Mouse (Mus musculus): ENCODE results near the gene Arhgef15. TPM values are rescaled to one million over a fixed set of nuclear protein-coding genes. Genes with fewer than 3 reads are reported as not detected.

The Arhgef15 gene
- polyA plus RNA-seq, 1 experiment: 0.25 TPM

DNA sequence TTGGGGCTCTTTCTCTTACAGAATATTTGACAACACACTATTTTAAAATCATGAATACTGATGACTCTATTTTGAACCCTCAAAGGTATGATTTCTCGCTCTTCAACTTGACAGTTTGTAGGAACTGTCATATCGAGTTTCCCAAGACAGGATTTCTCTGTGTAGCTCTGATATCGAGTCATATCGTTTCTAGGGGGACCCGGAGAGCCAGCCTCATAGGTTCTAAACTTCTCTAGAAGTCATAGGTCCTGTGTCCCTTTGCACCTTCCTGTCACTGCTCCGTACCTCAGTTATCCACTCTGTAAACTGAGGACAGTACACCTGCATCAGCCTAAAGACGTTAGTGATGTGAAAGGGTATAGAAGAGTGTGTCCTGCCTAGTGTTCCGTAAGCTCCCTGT lies 57.5 kb downstream of the Arhgef15 start:
- Histone ChIP-seq H3ac (ENCODE audit: control insufficient read depth, insufficient read length, low read depth) (no peak overlapping the region), H3K36me3 (ENCODE audit: control insufficient read depth, insufficient read depth) (peaks cover 24% of the 10 kb centered on the region), H3K27me3 (ENCODE audit: control insufficient read depth, insufficient read depth, insufficient read length) (no peaks in the 10 kb centered on the region), H3K79me3 (ENCODE audit: low read depth) (peaks cover 15% of the 10 kb centered on the region), H3K4me3 (ENCODE audit: insufficient read depth, poor library complexity, severe bottlenecking) (no peak overlapping the region), H3K79me2 (ENCODE audit: control insufficient read depth, insufficient read depth) (peaks cover 26% of the 10 kb centered on the region)
- TF ChIP-seq CEBPB (IDR thresholded peaks at IDR 0.05; ENCODE audit: low read depth) (no peak), MYOD1 (IDR thresholded peaks at IDR 0.05; ENCODE audit: control insufficient read depth, insufficient read length, low read depth) (no peak), MYOG (IDR thresholded peaks at IDR 0.05; ENCODE audit: control insufficient read depth, extremely low read depth, insufficient read length) (no peak), USF1 (IDR thresholded peaks at IDR 0.05; ENCODE audit: low read depth) (no peak), MAX (IDR thresholded peaks at IDR 0.05) (no peak), CTCF (IDR thresholded peaks at IDR 0.05; ENCODE audit: control insufficient read depth, insufficient read depth, insufficient read length) (no peak)

DNA sequence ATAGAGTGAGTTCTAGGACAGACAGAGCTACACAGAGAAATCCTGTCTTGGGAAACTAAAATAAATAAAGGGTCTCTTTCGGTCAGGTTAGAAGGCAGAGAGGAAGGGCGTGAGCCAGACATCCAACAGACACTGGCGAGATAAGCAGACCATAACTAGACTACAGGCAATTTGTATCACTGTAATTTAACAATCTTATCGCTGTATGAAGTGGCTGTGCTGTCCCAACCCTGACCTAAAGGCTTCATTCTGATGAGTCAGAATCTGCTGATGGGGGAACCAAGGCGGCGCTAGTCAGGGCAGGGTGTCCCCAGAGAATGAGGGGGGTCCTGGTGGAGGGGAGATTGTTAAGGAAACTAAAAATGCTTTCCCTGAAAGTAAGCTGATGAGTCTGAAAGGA lies 58.5 kb downstream of the Arhgef15 start:
- no peak overlapping the region for H3K4me3 ChIP-seq (ENCODE audit: insufficient read depth, poor library complexity, severe bottlenecking)
- peaks cover 14% of the 10 kb centered on the region for H3K36me3 ChIP-seq (ENCODE audit: control insufficient read depth, insufficient read depth)
- H3K79me3 ChIP-seq (ENCODE audit: low read depth): peaks cover 13% of the 10 kb centered on the region
- no peak overlapping the region for H3ac ChIP-seq (ENCODE audit: control insufficient read depth, insufficient read length, low read depth)
- H3K27me3 ChIP-seq (ENCODE audit: control insufficient read depth, insufficient read depth, insufficient read length): peaks cover 4% of the 10 kb centered on the region
- TF ChIP-seq MYOG (IDR thresholded peaks at IDR 0.05; ENCODE audit: control insufficient read depth, extremely low read depth, insufficient read length) (no peak), CTCF (IDR thresholded peaks at IDR 0.05; ENCODE audit: control insufficient read depth, insufficient read depth, insufficient read length) (no peak), USF1 (IDR thresholded peaks at IDR 0.05; ENCODE audit: low read depth) (no peak), CEBPB (IDR thresholded peaks at IDR 0.05; ENCODE audit: low read depth) (no peak), MAX (IDR thresholded peaks at IDR 0.05) (no peak)
- H3K79me2 ChIP-seq (ENCODE audit: control insufficient read depth, insufficient read depth): peaks cover 19% of the 10 kb centered on the region

DNA sequence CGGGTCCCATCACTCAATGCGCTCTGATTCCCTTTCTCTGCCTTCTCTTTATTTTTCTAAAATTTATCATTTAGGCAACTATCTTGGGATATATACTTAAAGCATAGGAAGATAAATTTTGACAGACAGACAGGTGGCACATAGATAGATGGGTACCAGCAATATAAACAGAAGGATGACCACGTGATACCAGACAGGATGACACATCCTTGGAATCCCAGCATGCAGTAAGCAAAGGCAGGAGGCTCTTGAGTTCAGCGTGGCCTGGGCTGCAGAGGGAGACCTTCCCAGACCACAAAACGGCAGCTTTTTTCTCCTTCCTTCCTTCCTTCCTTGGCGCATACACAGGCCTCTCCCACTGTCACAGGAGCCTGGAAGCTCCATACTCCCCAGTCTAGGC lies 59.4 kb downstream of the Arhgef15 start:
- Histone ChIP-seq H3K27me3 (ENCODE audit: control insufficient read depth, insufficient read depth, insufficient read length) (peaks cover 11% of the 10 kb centered on the region), H3K36me3 (ENCODE audit: control insufficient read depth, insufficient read depth) (peaks cover 11% of the 10 kb centered on the region), H3K4me3 (ENCODE audit: insufficient read depth, poor library complexity, severe bottlenecking) (no peak overlapping the region), H3K79me2 (ENCODE audit: control insufficient read depth, insufficient read depth) (peaks cover 15% of the 10 kb centered on the region), H3K79me3 (ENCODE audit: low read depth) (peaks cover 12% of the 10 kb centered on the region), H3ac (ENCODE audit: control insufficient read depth, insufficient read length, low read depth) (no peak overlapping the region)
- TF ChIP-seq MYOD1 (IDR thresholded peaks at IDR 0.05; ENCODE audit: control insufficient read depth, insufficient read length, low read depth) (peak; percentile 16), CEBPB (IDR thresholded peaks at IDR 0.05; ENCODE audit: low read depth) (no peak), USF1 (IDR thresholded peaks at IDR 0.05; ENCODE audit: low read depth) (peak; percentile 67)

DNA sequence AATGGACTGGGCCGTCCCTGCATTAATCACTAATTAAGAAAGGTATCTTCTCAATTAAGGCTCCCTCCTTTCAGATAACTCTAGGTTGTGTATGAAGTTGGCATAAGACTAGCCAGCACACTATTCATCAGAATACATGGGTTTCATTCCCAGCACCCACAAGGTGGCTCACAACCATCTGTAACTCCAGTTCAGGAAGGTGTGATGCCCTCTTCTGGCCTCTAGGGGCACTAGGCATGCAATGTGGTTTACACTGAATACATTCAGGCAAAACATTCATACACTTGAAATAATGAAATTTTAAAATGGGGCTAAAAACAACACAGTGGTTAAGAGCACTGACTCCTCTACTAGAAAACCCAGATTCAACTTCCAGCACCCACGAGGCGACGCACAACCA lies 60.2 kb downstream of the Arhgef15 start:
- Histone ChIP-seq H3ac (ENCODE audit: control insufficient read depth, insufficient read length, low read depth) (no peak overlapping the region), H3K79me3 (ENCODE audit: low read depth) (peaks cover 5% of the 10 kb centered on the region), H3K4me3 (ENCODE audit: insufficient read depth, poor library complexity, severe bottlenecking) (no peak overlapping the region), H3K79me2 (ENCODE audit: control insufficient read depth, insufficient read depth) (peaks cover 8% of the 10 kb centered on the region), H3K36me3 (ENCODE audit: control insufficient read depth, insufficient read depth) (peaks cover 4% of the 10 kb centered on the region), H3K27me3 (ENCODE audit: control insufficient read depth, insufficient read depth, insufficient read length) (peaks cover 19% of the 10 kb centered on the region)
- TF ChIP-seq MYOG (IDR thresholded peaks at IDR 0.05; ENCODE audit: control insufficient read depth, extremely low read depth, insufficient read length): no peak
- peak; percentile 19 for TF ChIP-seq CTCF (IDR thresholded peaks at IDR 0.05; ENCODE audit: control insufficient read depth, insufficient read depth, insufficient read length)
- no peak for TF ChIP-seq MYOD1 (IDR thresholded peaks at IDR 0.05; ENCODE audit: control insufficient read depth, insufficient read length, low read depth)

DNA sequence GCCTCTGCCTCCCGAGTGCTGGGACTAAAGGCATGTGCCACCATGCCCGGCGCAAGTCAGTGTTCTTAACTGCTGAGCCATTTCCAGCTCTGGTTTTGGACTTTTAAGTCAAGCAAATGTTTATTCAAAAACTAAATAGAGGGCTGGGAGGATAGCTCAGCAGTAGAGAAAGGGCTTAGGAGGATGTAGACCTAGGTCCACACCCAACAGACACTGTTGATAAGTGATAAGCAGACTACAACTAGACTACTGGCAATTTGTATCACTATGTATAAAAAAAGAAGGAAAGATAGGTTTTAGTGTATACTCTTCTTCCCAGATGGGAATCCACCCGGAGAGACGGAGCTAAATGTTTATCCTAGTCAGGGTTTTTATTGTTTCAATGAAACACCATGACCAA lies 61.0 kb downstream of the Arhgef15 start:
- Histone ChIP-seq H3K79me2 (ENCODE audit: control insufficient read depth, insufficient read depth) (no peaks in the 10 kb centered on the region), H3K27me3 (ENCODE audit: control insufficient read depth, insufficient read depth, insufficient read length) (peaks cover 20% of the 10 kb centered on the region), H3K36me3 (ENCODE audit: control insufficient read depth, insufficient read depth) (no peaks in the 10 kb centered on the region), H3K4me3 (ENCODE audit: insufficient read depth, poor library complexity, severe bottlenecking) (no peak overlapping the region), H3ac (ENCODE audit: control insufficient read depth, insufficient read length, low read depth) (no peak overlapping the region), H3K79me3 (ENCODE audit: low read depth) (no peaks in the 10 kb centered on the region)
- no peak for TF ChIP-seq CTCF (IDR thresholded peaks at IDR 0.05; ENCODE audit: control insufficient read depth, insufficient read depth, insufficient read length)
- no peak for TF ChIP-seq USF1 (IDR thresholded peaks at IDR 0.05; ENCODE audit: low read depth)
- TF ChIP-seq CEBPB (IDR thresholded peaks at IDR 0.05; ENCODE audit: low read depth): no peak
- TF ChIP-seq MYOG (IDR thresholded peaks at IDR 0.05; ENCODE audit: control insufficient read depth, extremely low read depth, insufficient read length): no peak
- no peak for TF ChIP-seq MAX (IDR thresholded peaks at IDR 0.05)
- no peak for TF ChIP-seq FOSL1 (IDR thresholded peaks at IDR 0.05; ENCODE audit: insufficient read depth, low read length, poor library complexity, severe bottlenecking)
- no peak for TF ChIP-seq MYOD1 (IDR thresholded peaks at IDR 0.05; ENCODE audit: control insufficient read depth, insufficient read length, low read depth)

DNA sequence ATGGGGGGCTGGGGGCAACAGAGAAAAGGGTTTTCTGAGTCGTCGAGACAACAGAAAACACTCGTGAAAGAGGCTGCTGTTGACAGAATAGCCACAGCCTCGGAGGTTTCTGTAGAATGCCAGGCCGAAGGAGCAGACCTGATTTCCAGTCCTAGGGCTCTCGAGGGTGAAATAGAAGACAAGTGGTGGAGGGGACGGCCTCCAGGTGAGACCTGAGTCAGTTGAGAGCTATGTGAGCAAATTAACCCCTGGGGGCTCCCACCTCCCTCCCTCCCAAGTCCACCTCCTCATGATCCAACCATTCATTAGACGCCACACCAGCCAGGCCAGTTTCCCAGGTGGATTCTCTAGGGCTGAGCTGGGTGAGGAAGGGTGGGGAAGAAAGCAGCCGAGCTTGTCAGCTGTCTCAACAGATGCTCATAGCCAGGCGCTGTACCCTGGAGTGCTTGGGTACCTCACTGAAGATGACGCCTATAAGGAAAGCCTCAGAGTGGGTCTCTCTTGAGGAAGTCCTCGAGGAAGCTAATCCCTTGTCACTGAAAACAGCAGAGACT lies 63.3 kb downstream of the Arhgef15 start:
- Histone ChIP-seq H3K4me3 (ENCODE audit: insufficient read depth, poor library complexity, severe bottlenecking) (no peak overlapping the region), H3K79me2 (ENCODE audit: control insufficient read depth, insufficient read depth) (no peaks in the 10 kb centered on the region), H3K27me3 (ENCODE audit: control insufficient read depth, insufficient read depth, insufficient read length) (peaks cover 23% of the 10 kb centered on the region), H3K79me3 (ENCODE audit: low read depth) (no peaks in the 10 kb centered on the region), H3K36me3 (ENCODE audit: control insufficient read depth, insufficient read depth) (no peaks in the 10 kb centered on the region), H3ac (ENCODE audit: control insufficient read depth, insufficient read length, low read depth) (no peak overlapping the region)
- TF ChIP-seq MYOG (IDR thresholded peaks at IDR 0.05; ENCODE audit: control insufficient read depth, extremely low read depth, insufficient read length) (no peak), FOSL1 (IDR thresholded peaks at IDR 0.05; ENCODE audit: insufficient read depth, low read length, poor library complexity, severe bottlenecking) (no peak), CTCF (IDR thresholded peaks at IDR 0.05; ENCODE audit: control insufficient read depth, insufficient read depth, insufficient read length) (no peak), MAX (IDR thresholded peaks at IDR 0.05) (no peak)

Small RNA genes lying within 50 kb of the gene (microRNA-seq; reads per million reads assigned to microRNA genes)
- 3.7 reads per million, percentile 48 among the genes with 10 or more reads in this experiment for gene Mir3062 (ENCODE audit: borderline microRNAs expressed)

Other genes starting within 250 kb of the Arhgef15 start
- 27.9 TPM for gene Ndel1, start 85.6 kb downstream of the Arhgef15 start, polyA plus RNA-seq (2012; fragmentation: generic; extraction: Trizol)
- gene Rnf222, start 68.9 kb downstream of the Arhgef15 start, polyA plus RNA-seq (2012; fragmentation: generic; extraction: Trizol): not detected
- gene Rpl26, start 55.9 kb downstream of the Arhgef15 start, polyA plus RNA-seq (2012; fragmentation: generic; extraction: Trizol): 625 TPM
- gene Odf4, start 30.4 kb downstream of the Arhgef15 start, polyA plus RNA-seq (2012; fragmentation: generic; extraction: Trizol): not detected
- gene Slc25a35, start 10.7 kb upstream of the Arhgef15 start, polyA plus RNA-seq (2012; fragmentation: generic; extraction: Trizol): 0.88 TPM
- gene Rangrf, start 17.7 kb upstream of the Arhgef15 start, polyA plus RNA-seq (2012; fragmentation: generic; extraction: Trizol): 76.2 TPM
- 22.2 TPM for gene Pfas, start 51.0 kb upstream of the Arhgef15 start, polyA plus RNA-seq (2012; fragmentation: generic; extraction: Trizol)
- gene Ctc1, start 58.4 kb upstream of the Arhgef15 start, polyA plus RNA-seq (2012; fragmentation: generic; extraction: Trizol): 35.0 TPM
- gene Aurkb, start 88.2 kb upstream of the Arhgef15 start, polyA plus RNA-seq (2012; fragmentation: generic; extraction: Trizol): 76.6 TPM
- gene Borcs6, start 102.2 kb upstream of the Arhgef15 start, polyA plus RNA-seq (2012; fragmentation: generic; extraction: Trizol): 14.3 TPM
- gene Tmem107, start 113.3 kb upstream of the Arhgef15 start, polyA plus RNA-seq (2012; fragmentation: generic; extraction: Trizol): 41.9 TPM
- 20.9 TPM for gene Vamp2, start 131.0 kb upstream of the Arhgef15 start, polyA plus RNA-seq (2012; fragmentation: generic; extraction: Trizol)
- gene Per1, start 137.7 kb upstream of the Arhgef15 start, polyA plus RNA-seq (2012; fragmentation: generic; extraction: Trizol): 4.5 TPM
- 0.06 TPM for gene Hes7, start 162.9 kb upstream of the Arhgef15 start, polyA plus RNA-seq (2012; fragmentation: generic; extraction: Trizol)
- 0.21 TPM for gene 9130213A22Rik, start 165.1 kb upstream of the Arhgef15 start, polyA plus RNA-seq (2012; fragmentation: generic; extraction: Trizol)
- 0.14 TPM for gene Aloxe3, start 168.4 kb upstream of the Arhgef15 start, polyA plus RNA-seq (2012; fragmentation: generic; extraction: Trizol)
- gene Alox12b, start 199.5 kb upstream of the Arhgef15 start, polyA plus RNA-seq (2012; fragmentation: generic; extraction: Trizol): not detected
- 0.06 TPM for gene Alox8, start 240.4 kb upstream of the Arhgef15 start, polyA plus RNA-seq (2012; fragmentation: generic; extraction: Trizol)